Mouse (Mus musculus) midbrain, postnatal 0 days (tissue): Measurements from ENCODE around the gene Pofut1. TPM values are rescaled to one million over a fixed set of nuclear protein-coding genes. Genes with fewer than 3 reads are reported as not detected.

Experiments used
- ATAC-seq: fragments of 200-750 bp; cut with Nextera tagmentation; 2 replicates; pipeline ENCODE4 v1.8.0; 2017; ENCODE audit warnings: moderate number of reproducible peaks, mild to moderate bottlenecking, moderate TSS enrichment, moderate library complexity; ENCODE audit not compliant: low FRiP score
- DNase-seq: peaks from one replicate; pipeline ENCODE4 v3.0.0-alpha.2; 2015; ENCODE audit warnings: low spot score
- H3K27ac ChIP-seq: fragments of 300-500 bp; sonication (generic); 2 replicates; pipeline ENCODE4 v1.5.1; 2014; ENCODE audit warnings: low read depth, mild to moderate bottlenecking, low read length, mixed read lengths
- H3K27me3 ChIP-seq: fragments of 300-500 bp; sonication (generic); 2 replicates; pipeline ENCODE4 v1.6.1; 2014; ENCODE audit warnings: low read length, control low read depth, mixed read lengths; ENCODE audit not compliant: insufficient read depth
- H3K36me3 ChIP-seq: fragments of 300-500 bp; sonication (generic); 2 replicates; pipeline ENCODE4 v1.6.1; 2014; ENCODE audit warnings: low read length, control low read depth, mixed read lengths; ENCODE audit not compliant: insufficient read depth
- H3K4me1 ChIP-seq: fragments of 300-500 bp; sonication (generic); 2 replicates; pipeline ENCODE4 v1.6.1; 2014; ENCODE audit warnings: mild to moderate bottlenecking, control low read depth, antibody characterized with exemption, low read length, mixed read lengths; ENCODE audit not compliant: insufficient read depth
- H3K4me2 ChIP-seq: fragments of 300-500 bp; sonication (generic); 2 replicates; pipeline ENCODE4 v1.6.1; 2014; ENCODE audit warnings: low read depth, mild to moderate bottlenecking, low read length, mixed read lengths; ENCODE audit not compliant: poor library complexity, severe bottlenecking
- H3K4me3 ChIP-seq: fragments of 300-500 bp; sonication (generic); 2 replicates; pipeline ENCODE4 v1.5.1; 2014; ENCODE audit warnings: low read depth, mild to moderate bottlenecking, low read length, moderate library complexity
- H3K9ac ChIP-seq: fragments of 300-500 bp; sonication (generic); replicated peaks from 2 replicates; pipeline ENCODE4 v1.6.1; 2014; ENCODE audit warnings: mild to moderate bottlenecking, low read length, moderate library complexity, mixed read lengths; ENCODE audit not compliant: poor library complexity, severe bottlenecking
- H3K9me3 ChIP-seq: fragments of 300-500 bp; sonication (generic); 2 replicates; pipeline ENCODE4 v1.6.1; 2016; ENCODE audit warnings: low read length, control low read depth
- CTCF ChIP-seq: IDR thresholded peaks from 2 replicates; pipeline ENCODE4 v1.5.1; 2016; ENCODE audit warnings: antibody characterized with exemption, mild to moderate bottlenecking
- WGBS: fragments of 180-500 bp; shearing (Covaris S2); extraction: QIAGEN DNeasy Blood & Tissue Kit; methylation state at CpG from one replicate; pipeline ENCODE4 v1.1.7; 2014; 5-methylcytosine and 5-hydroxymethylcytosine counted together
- polyA plus RNA-seq: library from polyadenylated mRNA; unstranded; fragments of >200 nt; fragmentation: Nextera tagmentation; extraction: Ambion mirVana; gene quantifications from 2 replicates; pipeline ENCODE4 v1.2.1, GENCODE M21; 2015
- total RNA-seq: library from RNA; depleted of rRNA; stranded (reverse); fragments of >200 nt; gene quantifications from 2 replicates; pipeline ENCODE4 v1.2.3, GENCODE M21; 2014

Pofut1 gene
- total and polyA plus RNA-seq, 2 experiments from 2014 or later = 4.6 to 18.8 TPM

DNA sequence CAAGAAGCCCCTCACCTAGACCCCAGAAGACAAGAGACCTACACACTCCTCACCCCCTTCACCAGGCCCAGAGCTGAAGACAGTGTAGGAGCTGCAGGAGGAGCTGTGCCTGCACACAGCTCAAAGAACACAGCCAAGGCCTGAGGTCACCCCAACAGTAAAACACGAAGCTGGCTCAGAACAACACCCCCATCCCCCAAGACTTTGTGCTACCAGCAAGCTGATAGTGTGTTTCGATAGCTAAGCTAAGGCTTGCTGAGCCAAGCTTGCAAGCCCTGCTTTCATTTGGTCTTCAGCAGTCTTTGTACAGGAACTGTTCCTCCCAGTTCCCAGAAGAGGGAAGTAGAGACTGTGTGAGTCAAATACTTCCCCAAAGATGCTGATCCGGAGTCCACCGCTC is 57.5 kb downstream of the Pofut1 start:
- ATAC-seq (no peak), DNase-seq (no peak)
- Histone ChIP-seq H3K9ac (no peak overlapping the region), H3K36me3 (peaks cover 3% of the 10 kb centered on the region; the same call in 1 of the 2 replicates), H3K27ac (no peak overlapping the region), H3K4me1 (no peaks in the 10 kb centered on the region), H3K4me2 (no peak overlapping the region), H3K4me3 (no peak overlapping the region), H3K27me3 (no peaks in the 10 kb centered on the region), H3K9me3 (no peaks in the 10 kb centered on the region)
- peak; percentile 30 for TF ChIP-seq CTCF
- WGBS = 85% methylated on average over 4 of the region's 4 CpGs

DNA sequence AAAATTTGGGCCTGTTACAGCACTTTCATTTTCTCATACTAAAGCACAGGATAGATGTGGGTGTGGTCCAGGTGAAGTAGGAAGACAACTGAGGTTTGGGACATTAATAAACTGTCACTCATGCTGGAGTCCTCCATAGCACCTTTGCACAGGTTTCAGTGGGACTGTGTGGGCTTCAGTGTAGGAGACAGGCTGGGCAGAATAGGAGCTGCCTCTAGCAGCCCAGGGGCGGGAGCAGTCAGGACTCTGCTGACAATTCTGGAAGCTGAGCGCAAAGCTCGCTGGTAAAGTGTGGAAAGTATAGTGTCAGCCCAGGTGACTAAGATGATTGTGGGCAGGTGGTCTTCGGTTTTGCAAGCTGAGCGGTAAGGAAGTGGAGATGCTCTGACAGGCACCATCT is 59.8 kb downstream of the Pofut1 start:
- Histone ChIP-seq H3K36me3 (peaks cover 3% of the 10 kb centered on the region; the same call in 1 of the 2 replicates), H3K4me3 (no peak overlapping the region), H3K27me3 (no peaks in the 10 kb centered on the region), H3K4me2 (no peak overlapping the region), H3K9ac (no peak overlapping the region), H3K4me1 (no peaks in the 10 kb centered on the region), H3K27ac (no peak overlapping the region), H3K9me3 (no peaks in the 10 kb centered on the region)
- WGBS = 95% methylated on average over 5 of the region's 5 CpGs
- DNase-seq = no peak
- TF ChIP-seq CTCF = no peak
- no peak for ATAC-seq

DNA sequence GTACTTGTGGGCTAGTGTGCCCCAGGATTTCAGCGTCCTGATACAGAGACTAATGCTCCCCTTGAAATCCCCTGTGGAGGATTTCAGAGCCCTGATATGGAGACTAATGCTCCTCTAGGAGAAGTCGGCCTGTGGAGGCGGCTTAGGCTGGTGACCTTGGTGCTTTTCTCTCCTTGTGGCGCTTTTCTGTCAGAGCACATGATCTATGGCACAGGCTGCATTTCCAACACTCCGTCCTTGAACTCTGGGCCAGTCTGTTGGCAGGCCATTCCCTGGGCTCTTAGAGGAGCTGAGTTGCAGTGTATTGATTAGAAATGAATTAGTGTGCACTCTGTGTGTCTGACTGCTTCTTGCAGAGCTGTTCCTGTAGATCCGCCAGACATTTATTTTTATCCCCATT is 63.9 kb downstream of the Pofut1 start:
- H3K9me3 ChIP-seq = no peaks in the 10 kb centered on the region
- DNase-seq (no peak), ATAC-seq (no peak)
- no peak for TF ChIP-seq CTCF
- H3K4me3 ChIP-seq = no peak overlapping the region
- H3K27me3 ChIP-seq = no peaks in the 10 kb centered on the region
- no peaks in the 10 kb centered on the region for H3K36me3 ChIP-seq
- 88% methylated on average over 6 of the region's 6 CpGs for WGBS
- no peak overlapping the region for H3K27ac ChIP-seq
- H3K4me1 ChIP-seq = no peaks in the 10 kb centered on the region
- H3K4me2 ChIP-seq = no peak overlapping the region
- H3K9ac ChIP-seq = no peak overlapping the region

DNA sequence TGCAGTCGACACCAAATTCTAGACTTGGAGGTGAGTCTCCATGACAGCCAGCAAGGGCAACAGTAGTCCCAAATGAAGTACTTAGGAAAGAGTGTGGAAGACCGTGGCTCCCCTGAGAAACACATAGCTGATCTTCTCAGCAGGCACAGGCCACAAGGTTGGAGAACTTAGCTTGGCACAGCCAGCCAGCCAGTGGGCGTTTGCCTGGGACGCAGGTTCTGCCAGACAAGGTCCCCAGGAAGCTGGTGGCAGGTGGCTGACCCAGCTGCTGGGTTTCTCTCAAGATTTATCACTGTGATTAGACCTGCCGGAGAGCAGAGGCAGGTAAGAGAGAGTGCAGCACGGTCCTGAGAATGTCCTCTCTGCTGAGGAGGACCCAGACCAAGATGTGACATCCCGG is 67.3 kb downstream of the Pofut1 start:
- DNase-seq (no peak), ATAC-seq (no peak)
- Histone ChIP-seq H3K36me3 (peaks cover 4% of the 10 kb centered on the region; the same call in 1 of the 2 replicates), H3K4me1 (no peaks in the 10 kb centered on the region), H3K27ac (no peak overlapping the region), H3K4me2 (no peak overlapping the region), H3K27me3 (no peaks in the 10 kb centered on the region), H3K9me3 (no peaks in the 10 kb centered on the region), H3K4me3 (no peak overlapping the region), H3K9ac (no peak overlapping the region)
- WGBS = 89% methylated on average over 7 of the region's 7 CpGs
- no peak for TF ChIP-seq CTCF

DNA sequence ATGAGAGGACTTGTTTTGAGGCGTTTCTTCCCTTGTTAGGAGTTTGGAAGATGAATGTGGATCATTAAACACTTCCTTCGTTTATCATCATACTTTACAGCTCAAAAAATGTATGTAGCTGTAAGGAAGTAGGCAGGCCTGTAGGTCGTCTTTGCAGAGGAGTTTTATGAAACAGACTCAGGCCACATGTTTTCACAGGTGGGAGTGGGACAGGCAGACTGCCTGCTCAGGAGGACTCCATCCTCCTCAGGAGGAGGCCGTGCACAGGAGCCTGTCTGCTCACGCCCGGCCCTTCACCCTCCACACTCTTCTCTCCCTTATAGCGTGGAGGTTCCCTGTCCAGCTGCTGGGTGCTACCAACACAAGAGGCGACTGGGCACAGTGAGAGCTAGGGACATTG is 67.8 kb downstream of the Pofut1 start:
- Histone ChIP-seq H3K36me3 (peaks cover 4% of the 10 kb centered on the region; the same call in 1 of the 2 replicates), H3K27ac (no peak overlapping the region), H3K4me2 (no peak overlapping the region), H3K9me3 (no peaks in the 10 kb centered on the region), H3K4me1 (no peaks in the 10 kb centered on the region), H3K4me3 (no peak overlapping the region), H3K27me3 (no peaks in the 10 kb centered on the region), H3K9ac (no peak overlapping the region)
- no peak for TF ChIP-seq CTCF
- no peak for DNase-seq
- WGBS = 80% methylated on average over 8 of the region's 8 CpGs
- no peak for ATAC-seq

DNA sequence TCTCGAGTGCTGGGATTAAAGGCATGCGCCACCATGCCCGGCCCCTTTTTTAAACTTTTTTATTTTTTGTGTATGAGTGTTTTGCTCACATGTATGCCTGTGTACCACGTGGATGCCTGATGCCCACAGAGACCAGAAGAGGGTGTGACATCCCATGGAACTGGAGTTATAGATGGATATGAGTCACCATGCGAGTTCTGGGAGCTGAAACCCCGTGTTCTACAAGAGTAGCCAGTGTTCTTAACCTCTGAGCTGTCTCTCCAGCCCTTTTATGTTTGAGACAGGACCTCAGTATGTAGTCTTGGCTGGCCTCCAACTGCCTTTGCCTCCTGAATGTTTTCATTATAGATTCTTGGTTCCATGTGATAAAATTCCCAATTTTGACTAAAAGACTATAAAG is 68.9 kb downstream of the Pofut1 start:
- Histone ChIP-seq H3K4me1 (no peaks in the 10 kb centered on the region), H3K27me3 (no peaks in the 10 kb centered on the region), H3K36me3 (peaks cover 4% of the 10 kb centered on the region; the same call in 1 of the 2 replicates), H3K9ac (no peak overlapping the region), H3K9me3 (no peaks in the 10 kb centered on the region), H3K27ac (no peak overlapping the region), H3K4me2 (no peak overlapping the region), H3K4me3 (no peak overlapping the region)
- no peak for TF ChIP-seq CTCF
- 80% methylated on average over 6 of the region's 6 CpGs for WGBS
- ATAC-seq (no peak), DNase-seq (peak; percentile 30)
